Mouse (Mus musculus) intestine, embryonic 15.5 days (tissue): Measurements from ENCODE around the gene Rbm11. TPM values are rescaled to one million over a fixed set of nuclear protein-coding genes. Genes with fewer than 3 reads are reported as not detected.

Source experiments
- polyA plus RNA-seq: library from polyadenylated mRNA; unstranded; fragments of >200 nt; fragmentation: Nextera tagmentation; extraction: Ambion mirVana; gene quantifications from 2 replicates; pipeline ENCODE4 v1.2.1, GENCODE M21; 2015

Rbm11 gene
- polyA plus RNA-seq, 1 experiment from 2014 or later, result 0.54 TPM

Other genes with a start within 250 kb of the Rbm11 start
- gene Lipi, start 6.8 kb upstream of the Rbm11 start, polyA plus RNA-seq, result not detected in 2 replicates
- gene Hspa13, start 174.3 kb downstream of the Rbm11 start, polyA plus RNA-seq, result 22.5 and 25.6 TPM in 2 replicates